Mouse (Mus musculus) G1E (cell line): Measurements from ENCODE around the gene Dop1a. TPM values are rescaled to one million over a fixed set of nuclear protein-coding genes. Genes with fewer than 3 reads are reported as not detected.

ENCODE experiments used
- ATAC-seq: 2 replicates; pipeline ENCODE4 v1.8.0; 2016; ENCODE audit warnings: mild to moderate bottlenecking; ENCODE audit not compliant: insufficient number of reproducible peaks, poor library complexity, low FRiP score, severe bottlenecking; ENCODE audit errors: extremely low read depth
- DNase-seq: peaks from one replicate; pipeline ENCODE4 v3.0.0; 2012; ENCODE audit warnings: low spot score
- H3K27me3 ChIP-seq: 2 replicates; pipeline ENCODE4 v1.6.1; 2012; ENCODE audit warnings: mild to moderate bottlenecking, low read length, inconsistent platforms; ENCODE audit not compliant: insufficient read depth
- H3K36me3 ChIP-seq: replicated peaks from 2 replicates; pipeline ENCODE3; 2012; ENCODE audit warnings: mild to moderate bottlenecking, inconsistent platforms
- H3K4me1 ChIP-seq: 2 replicates; pipeline ENCODE4 v1.6.1; 2012; ENCODE audit warnings: low read depth, low read length, inconsistent platforms, mixed read lengths; ENCODE audit not compliant: insufficient read depth
- H3K4me3 ChIP-seq: 2 replicates; pipeline ENCODE4 v1.5.1; 2012; ENCODE audit warnings: low read depth, mild to moderate bottlenecking, inconsistent platforms, low read length, moderate library complexity, mixed read lengths
- H3K9me3 ChIP-seq: replicated peaks from 2 replicates; pipeline ENCODE4 v1.6.1; 2012; ENCODE audit warnings: inconsistent platforms
- CTCF ChIP-seq: IDR thresholded peaks from 2 replicates; pipeline ENCODE4 v1.5.1; 2012; ENCODE audit warnings: low read depth, low read length, inconsistent platforms, mixed read lengths
- GATA1 ChIP-seq: IDR thresholded peaks from 2 replicates; pipeline ENCODE4 v1.6.1; 2012; ENCODE audit warnings: borderline replicate concordance, low read length, inconsistent platforms, mixed read lengths
- GATA2 ChIP-seq: IDR thresholded peaks from 2 replicates; pipeline ENCODE4 v1.6.1; 2012; ENCODE audit warnings: low read depth, low read length, inconsistent platforms, borderline replicate concordance
- POLR2AphosphoS5 ChIP-seq: IDR thresholded peaks from 2 replicates; pipeline ENCODE4 v1.6.1; 2012; ENCODE audit warnings: low read depth, low read length, inconsistent platforms; ENCODE audit not compliant: insufficient replicate concordance
- TAL1 ChIP-seq: conservative IDR thresholded peaks from 2 replicates; pipeline ENCODE4 v1.6.1; 2012; ENCODE audit warnings: low read depth, low read length, inconsistent platforms, mixed read lengths
- polyA plus RNA-seq: library from polyadenylated mRNA; stranded (reverse); fragments of >175 nt; gene quantifications from 2 replicates; pipeline ENCODE4 v1.2.3, GENCODE M21; 2012
- total RNA-seq, 2 experiments: library from RNA; stranded (forward) in 1 of 2; stranded (reverse) in 1 of 2; fragments of 200-1000 nt in 1 of 2; fragments of >200 nt in 1 of 2; fragmentation: Nextera tagmentation in 1 of 2; gene quantifications; 2 replicates each; pipeline ENCODE4 v1.2.3; 2014 to 2017

Dop1a gene
- total and polyA plus RNA-seq, 3 experiments: 3.4 to 56.7 (median 33.3) TPM

DNA sequence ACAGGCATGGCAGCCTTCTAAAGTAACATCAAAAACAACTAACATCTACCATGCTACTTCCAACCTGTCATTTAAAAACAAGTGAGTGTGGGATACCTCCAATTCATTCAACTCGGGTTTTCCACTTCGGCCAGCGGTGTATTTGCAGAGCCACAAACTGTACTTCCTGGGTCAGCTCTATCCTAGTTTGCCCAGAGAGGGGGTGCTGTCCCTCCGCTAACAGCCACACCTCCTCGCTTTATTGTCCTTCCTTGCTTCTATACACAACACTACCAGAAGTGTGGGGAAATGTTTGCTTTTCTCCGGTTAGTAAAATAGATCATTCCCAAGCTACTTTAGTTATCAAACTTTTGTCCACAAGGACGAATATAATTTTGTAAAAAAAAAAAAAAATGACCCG is 104.0 kb downstream of the Dop1a start:
- ATAC-seq: no peak
- H3K9me3 ChIP-seq: no peaks in the 10 kb centered on the region
- peaks cover 17% of the 10 kb centered on the region for H3K4me1 ChIP-seq
- H3K4me3 ChIP-seq: peak overlapping the region; percentile 95
- no peak for DNase-seq
- TF ChIP-seq GATA1: no peak
- TF ChIP-seq TAL1: no peak
- TF ChIP-seq GATA2: no peak
- no peak for TF ChIP-seq POLR2AphosphoS5
- no peak for TF ChIP-seq CTCF
- no peaks in the 10 kb centered on the region for H3K27me3 ChIP-seq
- peaks cover 41% of the 10 kb centered on the region for H3K36me3 ChIP-seq

GRCm38 (mm10) chr9:86571540-86572135 is 104.7 kb downstream of the Dop1a start, which contains the start of the genes Pgm3 and Rwdd2a:
Pgm3 (minus strand) TSS chr9:86571842.
Rwdd2a (plus strand) TSS chr9:86571991.
- Histone ChIP-seq H3K4me3 (peak within 1 kb of the TSS; percentile 95), H3K9me3 (no peaks in the 10 kb centered on the region), H3K4me1 (peaks cover 17% of the 10 kb centered on the region), H3K27me3 (no peaks in the 10 kb centered on the region), H3K36me3 (peaks cover 37% of the 10 kb centered on the region)
- TF ChIP-seq CTCF (no peak), GATA2 (no peak), GATA1 (no peak), TAL1 (no peak), POLR2AphosphoS5 (no peak)
- DNase-seq (peak; percentile 97), ATAC-seq (peak; percentile 99)

DNA sequence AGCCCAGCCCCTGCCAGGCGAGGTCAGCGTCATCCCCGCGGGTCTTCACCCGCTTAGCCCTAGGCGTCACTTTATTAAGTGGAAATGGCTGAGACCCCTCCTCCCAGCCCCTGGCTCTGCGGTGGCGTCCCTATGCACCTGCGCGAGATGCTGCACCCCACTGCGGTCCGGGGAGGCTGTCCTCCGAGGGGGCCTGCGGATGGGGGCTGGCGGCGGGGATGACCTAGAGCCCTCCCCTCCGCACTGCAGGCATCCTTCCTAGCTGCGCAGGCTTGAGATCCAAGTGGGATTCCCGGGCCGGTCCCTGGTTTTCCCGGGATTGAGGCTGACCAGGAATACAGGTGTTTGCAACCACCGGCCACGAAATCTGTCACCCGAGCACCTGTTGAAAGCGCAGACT is 105.2 kb downstream of the Dop1a start:
- ATAC-seq: no peak

GRCm38 (mm10) chr9:86572636-86573291 is 105.8 kb downstream of the Dop1a start:
- Histone ChIP-seq H3K9me3 (no peaks in the 10 kb centered on the region), H3K4me3 (peak overlapping the region; percentile 95; the same call in 1 of the 2 replicates), H3K4me1 (peaks cover 17% of the 10 kb centered on the region), H3K27me3 (no peaks in the 10 kb centered on the region), H3K36me3 (peaks cover 28% of the 10 kb centered on the region)
- DNase-seq: peak; percentile 27
- 0 out of 2 replicates have a peak, but pooled peaks have one; percentile 29 for ATAC-seq
- TF ChIP-seq CTCF (peak; percentile 65), GATA1 (no peak)

More for the DNA sequence above, 105.2 kb downstream of the Dop1a start:
- peaks cover 17% of the 10 kb centered on the region for H3K4me1 ChIP-seq
- DNase-seq: peak; percentile 50
- H3K27me3 ChIP-seq: no peaks in the 10 kb centered on the region
- TF ChIP-seq TAL1 (no peak), CTCF (no peak)
- no peaks in the 10 kb centered on the region for H3K9me3 ChIP-seq
- H3K4me3 ChIP-seq: peak overlapping the region; percentile 95
- H3K36me3 ChIP-seq: peaks cover 32% of the 10 kb centered on the region

DNA sequence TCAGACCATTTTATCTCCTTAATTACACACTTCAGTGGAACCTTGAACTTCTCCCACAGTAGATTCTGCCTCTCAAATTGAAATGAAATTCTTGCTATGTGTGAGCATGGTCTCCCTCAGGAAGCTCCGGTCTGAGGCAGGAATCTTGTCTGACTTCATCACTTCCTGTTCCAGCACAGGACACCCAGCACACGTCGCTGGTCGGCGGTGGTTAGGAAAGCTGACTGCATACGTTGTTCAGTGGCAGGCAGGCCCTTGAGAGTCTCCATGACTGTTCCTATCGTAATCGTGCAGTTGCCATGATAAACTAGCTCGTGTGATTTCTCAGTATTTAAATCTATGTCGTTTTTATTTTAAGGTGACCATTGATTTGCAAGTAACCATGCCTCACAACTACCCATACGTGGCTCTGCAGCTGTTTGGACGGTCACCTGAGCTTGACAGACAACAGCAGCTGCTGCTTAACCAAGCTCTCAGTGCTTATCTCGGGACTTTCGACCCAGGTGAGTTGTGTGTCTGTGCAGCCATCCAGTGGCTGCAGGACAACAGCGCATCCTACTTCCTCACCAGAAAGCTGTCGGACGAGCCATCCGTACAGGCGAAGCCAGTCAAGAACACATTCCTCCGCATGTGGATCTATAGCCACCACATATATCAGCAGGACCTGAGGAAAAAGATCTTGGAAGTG is 106.8 kb downstream of the Dop1a start:
- Histone ChIP-seq H3K4me1 (peaks cover 17% of the 10 kb centered on the region), H3K36me3 (peaks cover 20% of the 10 kb centered on the region), H3K9me3 (no peaks in the 10 kb centered on the region), H3K27me3 (no peaks in the 10 kb centered on the region), H3K4me3 (no peak overlapping the region)
- no peak for TF ChIP-seq GATA2
- TF ChIP-seq CTCF: no peak
- TF ChIP-seq TAL1: no peak
- TF ChIP-seq GATA1: no peak
- no peak for TF ChIP-seq POLR2AphosphoS5
- ATAC-seq: no peak
- DNase-seq: no peak

GRCm38 (mm10) chr9:86575178-86575577 is 108.2 kb downstream of the Dop1a start:
- H3K27me3 ChIP-seq: no peaks in the 10 kb centered on the region
- DNase-seq: no peak
- no peaks in the 10 kb centered on the region for H3K9me3 ChIP-seq
- H3K4me1 ChIP-seq: peaks cover 17% of the 10 kb centered on the region
- no peak overlapping the region for H3K4me3 ChIP-seq
- ATAC-seq: no peak
- TF ChIP-seq GATA2 (no peak), TAL1 (no peak), CTCF (no peak), POLR2AphosphoS5 (no peak), GATA1 (no peak)
- H3K36me3 ChIP-seq: peaks cover 8% of the 10 kb centered on the region
